Mouse (Mus musculus) ES-Bruce4 (cell line): ENCODE results near the gene Rpl9.

Experiments used
- CTCF ChIP-seq: IDR thresholded peaks from one replicate; pipeline ENCODE4 v1.8.1; 2011; ENCODE audit warnings: low read depth, low read length
- EP300 ChIP-seq: IDR thresholded peaks from 2 replicates; pipeline ENCODE4 v1.6.1; 2011; ENCODE audit warnings: low read depth, low read length; ENCODE audit not compliant: insufficient read depth
- POLR2A ChIP-seq: IDR thresholded peaks from one replicate; pipeline ENCODE4 v1.8.1; 2011; ENCODE audit warnings: low read length; ENCODE audit not compliant: insufficient read depth

- TF ChIP-seq CTCF (no peak), POLR2A (no peak), EP300 (no peak)
These were observed 23.4 kb downstream of the Rpl9 start for GRCm38 (mm10) chr5:65367837-65368236.
